Mouse (Mus musculus) neural tube, embryonic 14.5 days (tissue): Measurements from ENCODE around the gene Fanca. TPM values are rescaled to one million over a fixed set of nuclear protein-coding genes. Genes with fewer than 3 reads are reported as not detected.

Source experiments
- ATAC-seq: fragments of 200-750 bp; cut with Nextera tagmentation; 2 replicates; pipeline ENCODE4 v1.8.0; 2017; ENCODE audit warnings: low read depth, mild to moderate bottlenecking, moderate TSS enrichment, moderate library complexity
- H3K27ac ChIP-seq: fragments of 300-500 bp; sonication (generic); 2 replicates; pipeline ENCODE4 v1.5.1; 2014; ENCODE audit warnings: low read depth, mild to moderate bottlenecking, control low read depth, low read length, moderate library complexity, mixed read lengths
- H3K27me3 ChIP-seq: fragments of 300-500 bp; sonication (generic); 2 replicates; pipeline ENCODE4 v1.6.1; 2014; ENCODE audit warnings: low read length; ENCODE audit not compliant: control insufficient read depth, insufficient read depth
- H3K36me3 ChIP-seq: fragments of 300-500 bp; sonication (generic); 2 replicates; pipeline ENCODE4 v1.6.1; 2014; ENCODE audit warnings: low read length, mixed read lengths; ENCODE audit not compliant: control insufficient read depth, insufficient read depth
- H3K4me1 ChIP-seq: fragments of 300-500 bp; sonication (generic); 2 replicates; pipeline ENCODE4 v1.6.1; 2014; ENCODE audit warnings: low read length; ENCODE audit not compliant: control insufficient read depth, insufficient read depth
- H3K4me2 ChIP-seq: fragments of 300-500 bp; sonication (generic); 2 replicates; pipeline ENCODE4 v1.6.1; 2014; ENCODE audit warnings: mild to moderate bottlenecking, low read depth, low read length, control low read depth
- H3K4me3 ChIP-seq: fragments of 300-500 bp; sonication (generic); 2 replicates; pipeline ENCODE4 v1.5.1; 2014; ENCODE audit warnings: low read depth, low read length, control low read depth, mixed read lengths
- H3K9ac ChIP-seq: fragments of 300-500 bp; sonication (generic); replicated peaks from 2 replicates; pipeline ENCODE4 v1.6.1; 2014; ENCODE audit warnings: low read depth, mild to moderate bottlenecking, control low read depth, low read length, mixed read lengths
- H3K9me3 ChIP-seq: fragments of 300-500 bp; sonication (generic); 2 replicates; pipeline ENCODE4 v1.6.1; 2016; ENCODE audit warnings: low read length; ENCODE audit not compliant: control insufficient read depth
- WGBS: fragments of 180-500 bp; shearing (Covaris S2); extraction: QIAGEN DNeasy Blood & Tissue Kit; methylation state at CpG from one replicate; pipeline ENCODE4 v1.1.7; 2014; 5-methylcytosine and 5-hydroxymethylcytosine counted together
- polyA plus RNA-seq: library from polyadenylated mRNA; unstranded; fragments of >200 nt; fragmentation: Nextera tagmentation; extraction: Ambion mirVana; gene quantifications from 2 replicates; pipeline ENCODE4 v1.2.1, GENCODE M21; 2014

Fanca gene
- polyA plus RNA-seq, 1 experiment from 2014 or later, result 6.6 TPM

DNA sequence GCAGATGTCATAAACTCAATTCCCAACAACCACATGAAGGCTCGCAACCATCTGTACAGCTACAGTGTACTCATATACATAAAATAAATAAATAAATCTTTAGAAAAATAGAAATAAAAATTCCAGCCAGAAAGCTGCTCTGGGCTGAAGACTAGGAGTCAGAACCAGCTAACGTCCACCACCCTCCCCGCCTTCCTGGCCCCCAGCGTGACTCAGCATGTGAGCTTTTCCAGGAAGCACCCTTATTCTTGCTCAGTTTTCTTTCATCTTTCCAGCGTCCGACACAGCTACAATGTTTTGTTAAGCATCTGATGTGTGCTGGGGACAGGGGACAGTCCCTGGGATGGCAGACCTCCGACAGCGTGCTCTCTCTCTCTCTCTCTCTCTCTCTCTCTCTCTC, 26.8 kb upstream of the Fanca start:
- H3K4me2 ChIP-seq, result no peak overlapping the region
- H3K9me3 ChIP-seq, result no peaks in the 10 kb centered on the region
- no peak for ATAC-seq
- peaks cover 6% of the 10 kb centered on the region for H3K36me3 ChIP-seq
- no peak overlapping the region for H3K4me3 ChIP-seq
- H3K27me3 ChIP-seq, result no peaks in the 10 kb centered on the region
- H3K27ac ChIP-seq, result no peak overlapping the region
- H3K9ac ChIP-seq, result no peak overlapping the region
- WGBS, result 81% methylated on average over 8 of the region's 8 CpGs
- no peaks in the 10 kb centered on the region for H3K4me1 ChIP-seq

DNA sequence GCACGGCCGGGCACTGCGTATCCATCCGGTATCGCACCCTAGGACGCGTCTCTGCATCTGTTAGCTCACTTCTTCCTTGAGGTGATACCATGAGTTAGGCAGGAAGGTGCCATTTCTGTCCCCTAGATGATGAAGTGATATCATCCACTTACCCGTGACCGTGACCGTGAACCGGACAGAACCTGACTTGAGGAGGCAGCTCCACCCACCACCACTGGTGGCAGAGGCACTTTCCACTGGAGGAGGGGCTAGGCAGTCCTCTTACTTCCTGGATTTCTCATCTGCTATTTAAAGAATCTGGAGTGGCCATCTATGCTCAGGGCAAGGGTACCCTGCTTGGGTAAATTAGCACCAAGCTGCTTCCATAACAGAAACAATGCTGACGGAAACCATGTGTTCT, 25.0 kb upstream of the Fanca start:
- no peak for ATAC-seq

DNA sequence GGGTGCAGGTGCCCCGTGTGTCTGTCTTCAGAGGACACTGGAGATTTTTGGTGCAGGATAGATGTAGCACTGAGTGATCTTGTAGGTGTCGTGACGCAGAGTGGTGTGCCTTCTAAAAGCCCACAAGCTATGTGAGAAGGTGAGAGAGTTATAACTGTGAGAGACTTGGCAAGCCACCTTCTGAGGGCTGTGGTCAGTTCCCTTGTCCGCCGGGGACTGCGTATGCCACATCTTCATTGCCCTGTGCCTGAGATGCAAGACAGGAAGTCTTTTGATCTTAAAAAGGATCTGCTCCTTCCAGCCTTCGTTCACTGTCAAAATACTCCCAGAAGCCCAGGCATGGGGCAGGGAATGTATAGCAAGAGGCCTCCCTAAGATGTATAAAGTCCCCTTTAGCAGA, 24.5 kb upstream of the Fanca start:
- 72% methylated on average over 7 of the region's 7 CpGs for WGBS
- no peak overlapping the region for H3K27ac ChIP-seq
- no peaks in the 10 kb centered on the region for H3K9me3 ChIP-seq
- H3K36me3 ChIP-seq, result peaks cover 3% of the 10 kb centered on the region
- H3K9ac ChIP-seq, result no peak overlapping the region
- no peaks in the 10 kb centered on the region for H3K27me3 ChIP-seq
- H3K4me2 ChIP-seq, result no peak overlapping the region
- no peak for ATAC-seq
- H3K4me1 ChIP-seq, result no peaks in the 10 kb centered on the region
- H3K4me3 ChIP-seq, result no peak overlapping the region

More for the DNA sequence above, 25.0 kb upstream of the Fanca start:
- no peak overlapping the region for H3K9ac ChIP-seq
- H3K9me3 ChIP-seq, result no peaks in the 10 kb centered on the region
- no peak overlapping the region for H3K27ac ChIP-seq
- H3K4me2 ChIP-seq, result no peak overlapping the region
- peaks cover 6% of the 10 kb centered on the region for H3K36me3 ChIP-seq
- H3K27me3 ChIP-seq, result no peaks in the 10 kb centered on the region
- H3K4me1 ChIP-seq, result no peaks in the 10 kb centered on the region
- WGBS, result 96% methylated on average over 12 of the region's 12 CpGs
- no peak overlapping the region for H3K4me3 ChIP-seq

GRCm38 (mm10) chr8:123342253-123342652, 23.9 kb upstream of the Fanca start:
- ATAC-seq, result no peak
- WGBS, result 90% methylated on average over 8 of the region's 8 CpGs
- Histone ChIP-seq H3K36me3 (no peaks in the 10 kb centered on the region), H3K4me3 (no peak overlapping the region), H3K9me3 (no peaks in the 10 kb centered on the region), H3K27ac (no peak overlapping the region), H3K9ac (no peak overlapping the region), H3K4me1 (no peaks in the 10 kb centered on the region), H3K27me3 (no peaks in the 10 kb centered on the region), H3K4me2 (no peak overlapping the region)

GRCm38 (mm10) chr8:123341040-123342015, 23.0 kb upstream of the Fanca start:
- ATAC-seq, result no peak
- no peak overlapping the region for H3K9ac ChIP-seq
- WGBS, result 88% methylated on average over 27 of the region's 27 CpGs
- no peak overlapping the region for H3K27ac ChIP-seq
- no peaks in the 10 kb centered on the region for H3K27me3 ChIP-seq
- H3K4me3 ChIP-seq, result no peak overlapping the region
- no peak overlapping the region for H3K4me2 ChIP-seq
- no peaks in the 10 kb centered on the region for H3K9me3 ChIP-seq
- no peaks in the 10 kb centered on the region for H3K36me3 ChIP-seq
- H3K4me1 ChIP-seq, result no peaks in the 10 kb centered on the region

- 95% methylated on average over 4 of the region's 4 CpGs for WGBS
- Histone ChIP-seq H3K9me3 (no peaks in the 10 kb centered on the region), H3K4me1 (no peaks in the 10 kb centered on the region), H3K36me3 (no peaks in the 10 kb centered on the region), H3K4me2 (no peak overlapping the region), H3K27me3 (no peaks in the 10 kb centered on the region), H3K9ac (no peak overlapping the region), H3K27ac (no peak overlapping the region), H3K4me3 (no peak overlapping the region)
- no peak for ATAC-seq
These were observed 21.7 kb upstream of the Fanca start for GRCm38 (mm10) chr8:123340071-123340470.

DNA sequence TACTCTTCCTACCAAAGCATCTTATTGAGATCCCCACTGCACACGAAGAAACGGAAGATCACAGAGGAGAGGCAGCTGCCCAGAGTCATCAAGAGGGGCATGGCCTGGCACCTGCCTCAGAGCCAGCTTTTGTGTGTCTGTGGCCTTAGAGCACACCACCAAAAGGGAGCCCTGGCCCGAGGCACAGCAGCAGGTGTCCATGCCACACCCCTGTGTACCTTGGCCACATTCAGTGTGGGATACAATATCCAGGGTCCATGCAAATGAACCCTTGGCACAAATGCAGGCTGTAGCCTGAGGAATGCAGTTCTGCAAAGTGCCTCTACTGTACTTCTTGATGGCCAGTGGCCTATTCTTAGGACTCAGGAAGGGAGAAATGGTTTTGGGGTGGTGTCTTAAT, 19.1 kb upstream of the Fanca start:
- Histone ChIP-seq H3K4me2 (no peak overlapping the region), H3K27me3 (no peaks in the 10 kb centered on the region), H3K4me3 (no peak overlapping the region), H3K4me1 (peaks cover 13% of the 10 kb centered on the region), H3K9ac (0 out of 2 replicates have a peak overlapping the region, but pooled peaks have one; percentile 7), H3K9me3 (no peaks in the 10 kb centered on the region), H3K27ac (no peak overlapping the region), H3K36me3 (no peaks in the 10 kb centered on the region)
- ATAC-seq, result no peak
- WGBS, result 92% methylated on average over 3 of the region's 3 CpGs

- Histone ChIP-seq H3K9ac (peak overlapping the region; percentile 89), H3K27me3 (no peaks in the 10 kb centered on the region), H3K4me3 (peak overlapping the region; percentile 82), H3K27ac (peak overlapping the region; percentile 95), H3K9me3 (no peaks in the 10 kb centered on the region), H3K4me1 (peaks cover 16% of the 10 kb centered on the region), H3K36me3 (no peaks in the 10 kb centered on the region), H3K4me2 (peak overlapping the region; percentile 82)
- no peak for ATAC-seq
- WGBS, result 0% methylated on average over 1 of the region's 1 CpGs
These were observed 16.1 kb upstream of the Fanca start for GRCm38 (mm10) chr8:123334467-123334866.

DNA sequence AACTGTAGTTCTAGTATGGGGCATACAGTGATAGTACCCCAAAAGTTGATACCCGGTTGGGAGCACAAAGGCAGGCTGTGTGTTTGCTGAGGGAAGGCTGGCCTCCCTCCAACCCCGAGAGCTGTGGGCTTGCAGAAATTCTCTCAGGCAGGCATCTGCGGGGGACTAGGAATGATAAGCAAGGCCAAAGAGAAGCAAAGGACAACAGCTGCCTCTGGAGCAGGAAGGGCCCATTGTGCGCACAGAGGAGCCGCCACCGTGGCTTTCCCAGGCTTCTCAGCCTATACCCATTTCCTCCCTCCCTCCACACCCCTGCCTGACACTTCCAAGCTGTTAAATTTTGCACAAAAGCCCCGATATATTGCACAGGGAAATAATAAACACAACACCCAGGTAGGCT, 15.5 kb upstream of the Fanca start:
- peak overlapping the region; percentile 82 for H3K4me2 ChIP-seq
- peaks cover 16% of the 10 kb centered on the region for H3K4me1 ChIP-seq
- no peaks in the 10 kb centered on the region for H3K36me3 ChIP-seq
- peak overlapping the region; percentile 95 for H3K27ac ChIP-seq
- H3K27me3 ChIP-seq, result no peaks in the 10 kb centered on the region
- peak overlapping the region; percentile 82 for H3K4me3 ChIP-seq
- peak overlapping the region; percentile 89 for H3K9ac ChIP-seq
- H3K9me3 ChIP-seq, result no peaks in the 10 kb centered on the region
- ATAC-seq, result no peak
- WGBS, result 1% methylated on average over 7 of the region's 7 CpGs
